Mouse (Mus musculus) forebrain, postnatal 0 days (tissue): Measurements from ENCODE around the gene Gm44790. TPM values are rescaled to one million over a fixed set of nuclear protein-coding genes. Genes with fewer than 3 reads are reported as not detected.
"Not testable (repeated sequence)": the region's sequence is repeated elsewhere in the genome, so short reads cannot be mapped to it uniquely, and the experiment has no call there.

ENCODE experiments used
- ATAC-seq: fragments of 200-750 bp; cut with Nextera tagmentation; 2 replicates; pipeline ENCODE4 v1.8.0; 2017; ENCODE audit warnings: mild to moderate bottlenecking, moderate library complexity
- DNase-seq: peaks from one replicate; pipeline ENCODE4 v3.0.0-alpha.2; 2015
- H3K27ac ChIP-seq: fragments of 300-500 bp; sonication (generic); 2 replicates; pipeline ENCODE4 v1.5.1; 2014; ENCODE audit warnings: low read depth, mild to moderate bottlenecking, antibody characterized with exemption, low read length, moderate library complexity, mixed read lengths
- H3K27me3 ChIP-seq: fragments of 300-500 bp; sonication (generic); 2 replicates; pipeline ENCODE4 v1.6.1; 2014; ENCODE audit warnings: mild to moderate bottlenecking, low read length, mixed read lengths; ENCODE audit not compliant: insufficient read depth
- H3K36me3 ChIP-seq: fragments of 300-500 bp; sonication (generic); 2 replicates; pipeline ENCODE4 v1.6.1; 2014; ENCODE audit warnings: mild to moderate bottlenecking, moderate library complexity; ENCODE audit not compliant: insufficient read depth
- H3K4me1 ChIP-seq: fragments of 300-500 bp; sonication (generic); 2 replicates; pipeline ENCODE4 v1.6.1; 2014; ENCODE audit warnings: antibody characterized with exemption; ENCODE audit not compliant: insufficient read depth
- H3K4me2 ChIP-seq: fragments of 300-500 bp; sonication (generic); 2 replicates; pipeline ENCODE4 v1.6.1; 2014; ENCODE audit warnings: low read depth, mild to moderate bottlenecking, moderate library complexity
- H3K4me3 ChIP-seq: fragments of 300-500 bp; sonication (generic); 2 replicates; pipeline ENCODE4 v1.5.1; 2014; ENCODE audit warnings: low read depth, low read length, mixed read lengths
- H3K9ac ChIP-seq: fragments of 300-500 bp; sonication (generic); 2 replicates; pipeline ENCODE4 v1.6.1; 2014; ENCODE audit warnings: mild to moderate bottlenecking
- H3K9me3 ChIP-seq: fragments of 300-500 bp; sonication (generic); 2 replicates; pipeline ENCODE4 v1.6.1; 2016; ENCODE audit warnings: low read length
- CTCF ChIP-seq: sonication (generic); IDR thresholded peaks from 2 replicates; pipeline ENCODE4 v1.5.1; 2016; ENCODE audit warnings: antibody characterized with exemption, control low read depth, low read depth
- WGBS: fragments of 180-500 bp; shearing (Covaris S2); extraction: QIAGEN DNeasy Blood & Tissue Kit; methylation state at CpG from one replicate; pipeline ENCODE4 v1.1.7; 2014; 5-methylcytosine and 5-hydroxymethylcytosine counted together
- polyA plus RNA-seq: library from polyadenylated mRNA; unstranded; fragments of >200 nt; fragmentation: Nextera tagmentation; extraction: Ambion mirVana; gene quantifications from 2 replicates; pipeline ENCODE4 v1.2.1, GENCODE M21; 2015
- total RNA-seq: library from RNA; depleted of rRNA; stranded (reverse); fragments of >200 nt; gene quantifications from 2 replicates; pipeline ENCODE4 v1.2.3, GENCODE M21; 2014; rRNA removed

The Gm44790 gene
- total RNA-seq (not detected in 2 replicates), polyA plus RNA-seq (0.67 and 2.0 TPM in 2 replicates)

DNA sequence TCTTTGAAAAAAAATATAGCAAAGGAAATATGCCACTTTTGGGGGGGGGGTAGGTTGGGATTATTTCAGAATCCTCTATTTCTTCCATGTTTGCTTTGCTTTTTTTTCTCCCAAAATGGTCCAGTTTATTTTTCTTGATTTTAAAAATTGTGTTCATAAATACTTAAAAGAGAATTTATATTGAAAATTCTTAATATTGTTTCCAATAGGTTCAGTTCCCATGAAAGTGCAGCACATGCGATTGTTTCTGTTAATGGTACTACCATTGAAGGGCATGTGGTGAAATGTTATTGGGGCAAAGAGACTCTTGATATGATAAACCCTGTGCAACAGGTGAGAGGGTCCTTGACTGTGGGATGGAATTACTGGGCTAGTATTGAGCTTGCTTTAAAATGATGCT lies at the start of gene Gm44790:
Gene Gm44790, plus strand, starts transcription at position 301 of the 400 bp plus-strand sequence.
- no peak for TF ChIP-seq CTCF
- no peaks in the 10 kb centered on the region for H3K9me3 ChIP-seq
- ATAC-seq (no peak), DNase-seq (no peak)
- WGBS, result 96% methylated on average over 1 of the region's 1 CpGs
- no peak within 1 kb of the TSS for H3K9ac ChIP-seq
- H3K4me2 ChIP-seq, result no peak within 1 kb of the TSS
- H3K27me3 ChIP-seq, result no peaks in the 10 kb centered on the region
- peaks cover 66% of the 10 kb centered on the region for H3K36me3 ChIP-seq
- H3K27ac ChIP-seq, result no peak within 1 kb of the TSS
- no peak within 1 kb of the TSS for H3K4me3 ChIP-seq
- H3K4me1 ChIP-seq, result no peaks in the 10 kb centered on the region

DNA sequence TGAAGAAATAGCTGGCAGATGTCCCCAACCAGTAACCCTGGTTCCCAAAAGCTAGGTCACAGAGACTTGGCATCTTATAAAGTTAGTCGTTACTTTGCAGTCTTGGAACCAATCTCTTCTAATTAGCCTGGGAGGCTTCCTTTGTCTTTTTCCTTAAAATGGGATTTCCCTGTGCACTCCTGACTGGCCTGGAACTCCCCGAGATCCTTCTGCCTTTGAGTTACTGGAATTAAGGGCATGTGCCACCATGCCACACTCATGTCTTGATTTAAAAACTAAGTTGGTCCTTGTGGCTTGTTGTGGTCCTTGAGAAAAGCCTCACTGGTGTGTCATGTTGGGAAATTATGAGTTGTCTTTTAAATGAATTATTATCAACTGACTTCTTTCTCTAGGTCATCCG lies 48.1 kb upstream of the Gm44790 start:
- no peak for TF ChIP-seq CTCF
- WGBS, result 67% methylated on average over 3 of the region's 3 CpGs
- H3K4me3 ChIP-seq, result no peak overlapping the region
- H3K27me3 ChIP-seq, result no peaks in the 10 kb centered on the region
- no peak overlapping the region for H3K9ac ChIP-seq
- no peak for ATAC-seq
- H3K27ac ChIP-seq, result no peak overlapping the region
- H3K36me3 ChIP-seq, result peaks cover 35% of the 10 kb centered on the region
- no peak overlapping the region for H3K4me2 ChIP-seq
- H3K4me1 ChIP-seq, result no peaks in the 10 kb centered on the region
- no peak for DNase-seq
- no peaks in the 10 kb centered on the region for H3K9me3 ChIP-seq

DNA sequence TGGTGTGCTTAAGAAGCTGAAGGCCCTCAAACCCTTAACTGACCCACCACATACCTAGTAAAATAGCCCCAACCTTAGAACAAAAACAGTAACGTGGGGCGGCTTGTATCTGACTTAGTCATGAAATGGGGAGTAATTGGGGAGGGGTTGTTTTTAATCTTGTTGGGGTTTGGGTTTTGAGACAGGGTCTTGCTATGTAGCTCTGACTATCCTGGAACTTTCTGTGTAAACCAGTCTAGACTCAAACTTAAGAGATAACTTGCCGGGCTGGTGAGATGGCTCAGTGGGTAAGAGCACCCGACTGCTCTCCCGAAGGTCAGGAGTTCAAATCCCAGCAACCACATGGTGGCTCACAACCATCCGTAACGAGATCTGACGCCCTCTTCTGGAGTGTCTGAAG lies 46.3 kb upstream of the Gm44790 start:
- not testable (repeated sequence) for H3K9me3 ChIP-seq, DNase-seq, H3K9ac ChIP-seq, H3K4me2 ChIP-seq, H3K27ac ChIP-seq, ATAC-seq, H3K4me1 ChIP-seq, H3K4me3 ChIP-seq, H3K27me3 ChIP-seq
- WGBS, result 75% methylated on average over 6 of the region's 8 CpGs
- H3K36me3 ChIP-seq, result peaks cover 37% of the 10 kb centered on the region

DNA sequence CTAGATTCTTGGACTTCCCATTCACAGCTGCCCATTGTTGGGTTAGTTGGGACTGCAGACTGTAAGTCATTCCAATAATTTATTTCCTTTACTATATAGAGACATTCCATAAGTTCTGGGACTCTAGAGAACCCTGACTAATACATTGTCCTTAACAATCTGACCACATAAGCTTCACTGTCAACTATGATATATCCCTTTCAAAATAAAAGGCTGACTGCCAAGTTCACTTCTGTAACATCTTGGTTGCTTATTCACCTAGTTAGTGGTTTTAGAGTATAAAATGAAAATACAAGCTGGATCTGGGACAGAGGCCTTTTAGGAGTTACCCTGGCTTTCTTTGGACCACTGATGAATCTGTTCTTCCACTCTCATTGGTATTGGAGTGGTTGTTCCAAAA lies 43.9 kb upstream of the Gm44790 start:
- no peak for ATAC-seq
- no peaks in the 10 kb centered on the region for H3K27me3 ChIP-seq
- no peak overlapping the region for H3K4me2 ChIP-seq
- TF ChIP-seq CTCF, result no peak
- H3K4me3 ChIP-seq, result no peak overlapping the region
- H3K36me3 ChIP-seq, result peaks cover 36% of the 10 kb centered on the region
- H3K27ac ChIP-seq, result no peak overlapping the region
- DNase-seq, result no peak
- H3K9me3 ChIP-seq, result no peaks in the 10 kb centered on the region
- no peaks in the 10 kb centered on the region for H3K4me1 ChIP-seq
- H3K9ac ChIP-seq, result no peak overlapping the region

DNA sequence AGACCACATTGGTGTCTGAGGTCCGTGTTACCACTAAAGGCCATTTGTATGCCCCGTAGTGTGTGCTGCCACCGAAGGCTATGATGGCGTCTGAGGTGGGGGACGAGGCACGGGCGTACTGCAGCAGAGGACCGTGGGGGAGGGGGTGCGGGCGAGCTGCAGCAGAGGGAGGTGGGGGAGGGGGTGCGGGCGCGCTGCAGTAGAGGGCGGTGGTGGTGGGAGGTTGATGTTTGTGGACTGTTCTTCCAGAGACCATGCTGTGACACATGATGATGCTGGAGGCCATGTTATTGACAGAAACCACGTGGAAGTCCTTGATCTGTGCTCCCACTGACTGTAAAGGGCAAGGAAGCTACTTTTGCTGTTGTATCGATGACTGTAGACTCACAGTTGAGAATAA lies 43.1 kb upstream of the Gm44790 start:
- Histone ChIP-seq H3K27ac (no peak overlapping the region), H3K27me3 (no peaks in the 10 kb centered on the region), H3K4me1 (no peaks in the 10 kb centered on the region), H3K4me3 (no peak overlapping the region), H3K9ac (no peak overlapping the region), H3K36me3 (peaks cover 34% of the 10 kb centered on the region), H3K9me3 (no peaks in the 10 kb centered on the region), H3K4me2 (no peak overlapping the region)
- WGBS, result 57% methylated on average over 16 of the region's 16 CpGs
- DNase-seq (no peak), ATAC-seq (no peak)
- TF ChIP-seq CTCF, result no peak

DNA sequence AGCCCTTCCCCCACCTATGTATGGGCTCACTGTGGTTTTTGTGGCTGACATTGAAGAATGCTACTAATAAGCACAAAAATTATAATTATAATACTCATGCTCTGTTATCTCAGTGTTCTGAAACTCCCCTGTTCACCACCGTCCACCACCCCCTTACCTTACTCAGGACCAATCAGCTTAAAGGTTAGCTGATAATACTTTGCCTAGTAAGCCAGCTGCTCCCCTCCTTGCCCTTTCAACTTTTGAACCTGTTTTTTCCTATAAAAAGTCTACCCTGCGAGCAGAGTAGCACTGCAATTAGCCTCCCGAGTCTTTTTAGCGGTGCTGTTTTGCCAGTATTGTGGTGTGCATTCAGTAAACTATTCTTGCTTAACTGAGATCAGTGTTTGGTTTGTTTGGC lies 41.8 kb upstream of the Gm44790 start:
- Histone ChIP-seq H3K36me3 (peaks cover 37% of the 10 kb centered on the region), H3K4me2 (no peak overlapping the region), H3K9ac (no peak overlapping the region), H3K4me1 (no peaks in the 10 kb centered on the region), H3K27ac (no peak overlapping the region), H3K27me3 (no peaks in the 10 kb centered on the region), H3K9me3 (no peaks in the 10 kb centered on the region), H3K4me3 (no peak overlapping the region)
- TF ChIP-seq CTCF, result no peak
- WGBS, result 73% methylated on average over 4 of the region's 4 CpGs
- DNase-seq (no peak), ATAC-seq (no peak)

DNA sequence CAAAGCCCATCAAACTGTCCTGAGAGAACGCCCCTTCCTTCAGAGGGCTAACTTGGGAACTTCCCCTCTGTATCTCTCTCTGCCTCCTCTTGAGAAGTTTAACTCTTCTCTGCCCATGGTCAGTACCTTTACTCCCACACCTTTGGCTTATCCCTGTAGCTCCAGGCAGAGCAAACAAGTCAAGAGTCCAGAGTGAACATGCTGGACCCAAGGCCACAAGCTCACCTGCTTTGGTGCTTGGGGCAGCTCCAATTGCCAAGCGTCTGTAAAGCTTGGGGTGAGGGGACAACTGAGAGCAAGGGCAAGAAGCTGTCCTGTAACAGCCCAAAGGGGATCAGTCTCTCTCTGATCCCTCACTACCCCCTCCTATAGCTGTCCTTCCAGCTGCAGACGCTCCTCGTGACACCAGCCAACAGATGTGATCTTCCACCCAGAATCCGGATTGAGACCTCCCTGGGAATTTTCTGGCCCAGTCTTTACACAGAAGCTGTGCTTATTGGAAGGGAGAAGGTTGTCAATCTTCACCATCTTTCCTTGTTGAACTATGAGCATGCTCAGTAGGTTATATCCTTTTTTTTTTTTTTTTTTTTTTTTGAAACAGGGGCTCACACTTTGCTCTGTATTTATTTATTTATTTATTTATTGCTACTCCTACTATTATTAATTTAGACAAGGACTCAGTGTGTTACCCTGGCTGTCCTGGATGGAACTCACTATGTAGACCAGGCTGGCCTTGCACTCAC lies 40.9 kb upstream of the Gm44790 start:
- ATAC-seq (no peak), DNase-seq (no peak)
- no peak overlapping the region for H3K4me2 ChIP-seq
- peaks cover 45% of the 10 kb centered on the region for H3K36me3 ChIP-seq
- H3K4me1 ChIP-seq, result no peaks in the 10 kb centered on the region
- no peaks in the 10 kb centered on the region for H3K9me3 ChIP-seq
- H3K4me3 ChIP-seq, result no peak overlapping the region
- TF ChIP-seq CTCF, result no peak
- no peak overlapping the region for H3K9ac ChIP-seq
- H3K27me3 ChIP-seq, result no peaks in the 10 kb centered on the region
- 91% methylated on average over 5 of the region's 5 CpGs for WGBS
- H3K27ac ChIP-seq, result no peak overlapping the region
